Mouse (Mus musculus) frontal cortex, adult (tissue): ENCODE measurements around the gene Zfp423.

Experiments used
- ATAC-seq: cut with Nextera tagmentation; 2 replicates; pipeline ENCODE4 v1.9.2; 2017; ENCODE audit warnings: mild to moderate bottlenecking, moderate library complexity, mixed read lengths; ENCODE audit not compliant: low TSS enrichment

Gene Zfp423

GRCm38 (mm10) chr8:87619118-87619517 is 340.3 kb downstream of the Zfp423 start:
- ATAC-seq: peak; percentile 90

GRCm38 (mm10) chr8:87613701-87614100 is 345.7 kb downstream of the Zfp423 start:
- ATAC-seq: no peak
